Mouse (Mus musculus): ENCODE measurements around the gene St6gal1. TPM values are rescaled to one million over a fixed set of nuclear protein-coding genes. Genes with fewer than 3 reads are reported as not detected.

St6gal1 gene
- polyA plus RNA-seq, 1 experiment from 2014 or later, result 32.5 TPM

DNA sequence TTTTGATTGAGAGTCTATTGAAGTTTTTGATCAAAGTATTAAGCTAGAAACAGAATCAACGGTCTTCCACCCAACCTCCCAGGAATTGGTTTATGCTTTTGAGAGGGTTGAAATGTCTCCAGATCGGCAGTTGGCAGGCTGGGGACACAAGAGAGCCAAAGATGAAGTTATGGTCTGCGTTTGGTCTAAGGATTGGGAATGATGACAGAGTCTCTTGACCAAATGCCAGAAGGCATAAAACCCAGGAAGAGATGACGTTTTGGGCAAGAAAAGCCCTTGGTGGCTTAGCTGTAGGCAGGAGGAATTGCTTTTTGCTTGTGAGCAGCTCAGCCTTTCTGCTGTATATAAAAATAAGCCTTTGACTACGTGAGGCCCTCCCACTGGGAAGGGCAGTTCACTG is 67.0 kb downstream of the St6gal1 start:
- Histone ChIP-seq H3K4me2 (replicated peaks; ENCODE audit: low read depth, low read length) (no peak overlapping the region), H3K4me1 (ENCODE audit: control insufficient read depth, insufficient read depth, low read length) (no peaks in the 10 kb centered on the region), H3K4me3 (ENCODE audit: low read length) (no peak overlapping the region), H3K27ac (ENCODE audit: low read depth, low read length) (no peak overlapping the region), H3K9ac (ENCODE audit: low read depth, low read length) (no peak overlapping the region), H3K9me3 (ENCODE audit: control insufficient read depth, low read length) (no peaks in the 10 kb centered on the region), H3K36me3 (ENCODE audit: control insufficient read depth, insufficient read depth, low read length) (no peaks in the 10 kb centered on the region), H3K27me3 (ENCODE audit: control insufficient read depth, insufficient read depth, low read length) (no peaks in the 10 kb centered on the region)
- WGBS, result 75% methylated on average over 5 of the region's 5 CpGs
- ATAC-seq (ENCODE audit: low FRiP score, low TSS enrichment), result no peak

- ATAC-seq (ENCODE audit: low FRiP score, low TSS enrichment), result no peak
- WGBS, result 65% methylated on average over 3 of the region's 3 CpGs
These were observed 69.7 kb downstream of the St6gal1 start for GRCm38 (mm10) chr16:23294236-23294635.

DNA sequence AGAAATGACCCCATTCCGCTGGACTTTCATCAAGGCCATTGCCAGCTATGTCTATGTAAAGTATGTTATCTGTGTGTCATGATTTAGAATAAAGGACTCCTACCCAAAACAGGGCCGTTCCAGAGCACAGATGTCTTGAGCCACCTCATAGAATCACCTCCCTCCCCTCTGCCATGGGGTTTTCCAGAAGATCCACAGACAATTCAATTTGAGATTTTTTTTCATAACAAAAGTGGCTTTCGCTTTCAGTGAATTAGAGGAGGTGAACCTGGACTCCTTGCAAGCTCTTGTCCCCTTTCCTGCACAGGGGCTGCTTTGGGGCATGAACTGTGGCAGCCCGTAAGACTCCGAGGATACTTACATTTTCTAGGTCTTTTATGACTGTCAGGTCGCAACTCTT is 70.2 kb downstream of the St6gal1 start:
- no peaks in the 10 kb centered on the region for H3K27me3 ChIP-seq (ENCODE audit: control insufficient read depth, insufficient read depth, low read length)
- H3K9me3 ChIP-seq (ENCODE audit: control insufficient read depth, low read length), result no peaks in the 10 kb centered on the region
- H3K36me3 ChIP-seq (ENCODE audit: control insufficient read depth, insufficient read depth, low read length), result no peaks in the 10 kb centered on the region
- 93% methylated on average over 6 of the region's 6 CpGs for WGBS
- no peak overlapping the region for H3K27ac ChIP-seq (ENCODE audit: low read depth, low read length)
- no peak for ATAC-seq (ENCODE audit: low FRiP score, low TSS enrichment)
- no peaks in the 10 kb centered on the region for H3K4me1 ChIP-seq (ENCODE audit: control insufficient read depth, insufficient read depth, low read length)
- no peak overlapping the region for H3K9ac ChIP-seq (ENCODE audit: low read depth, low read length)
- H3K4me3 ChIP-seq (ENCODE audit: low read length), result no peak overlapping the region
- no peak overlapping the region for H3K4me2 ChIP-seq (replicated peaks; ENCODE audit: low read depth, low read length)

More at GRCm38 (mm10) chr16:23294236-23294635, 69.7 kb downstream of the St6gal1 start:
- Histone ChIP-seq H3K27ac (ENCODE audit: low read depth, low read length) (no peak overlapping the region), H3K4me3 (ENCODE audit: low read length) (no peak overlapping the region), H3K36me3 (ENCODE audit: control insufficient read depth, insufficient read depth, low read length) (no peaks in the 10 kb centered on the region), H3K27me3 (ENCODE audit: control insufficient read depth, insufficient read depth, low read length) (no peaks in the 10 kb centered on the region), H3K4me1 (ENCODE audit: control insufficient read depth, insufficient read depth, low read length) (no peaks in the 10 kb centered on the region), H3K4me2 (replicated peaks; ENCODE audit: low read depth, low read length) (no peak overlapping the region), H3K9ac (ENCODE audit: low read depth, low read length) (no peak overlapping the region), H3K9me3 (ENCODE audit: control insufficient read depth, low read length) (no peaks in the 10 kb centered on the region)

DNA sequence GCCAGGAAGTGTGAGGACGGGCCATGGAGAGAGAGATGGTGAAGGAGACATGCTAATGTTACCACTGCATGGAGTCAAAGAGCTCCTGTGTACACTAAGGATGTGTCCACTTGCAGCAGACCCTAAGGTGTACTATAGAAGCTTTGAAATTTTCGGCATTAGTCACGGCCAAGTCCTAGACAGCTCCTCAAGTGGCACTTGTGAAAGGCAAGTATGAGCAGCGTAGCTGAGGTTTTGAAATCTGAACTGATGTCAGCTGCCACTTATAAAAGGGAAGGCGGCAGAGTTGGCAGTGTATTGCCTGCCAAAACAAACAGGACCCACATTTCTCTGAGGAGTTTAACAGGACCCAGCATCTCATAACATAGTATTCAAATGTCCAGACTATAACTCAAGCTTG is 71.2 kb downstream of the St6gal1 start:
- Histone ChIP-seq H3K4me3 (ENCODE audit: low read length) (no peak overlapping the region), H3K4me1 (ENCODE audit: control insufficient read depth, insufficient read depth, low read length) (no peaks in the 10 kb centered on the region)
- ATAC-seq (ENCODE audit: low FRiP score, low TSS enrichment), result no peak

DNA sequence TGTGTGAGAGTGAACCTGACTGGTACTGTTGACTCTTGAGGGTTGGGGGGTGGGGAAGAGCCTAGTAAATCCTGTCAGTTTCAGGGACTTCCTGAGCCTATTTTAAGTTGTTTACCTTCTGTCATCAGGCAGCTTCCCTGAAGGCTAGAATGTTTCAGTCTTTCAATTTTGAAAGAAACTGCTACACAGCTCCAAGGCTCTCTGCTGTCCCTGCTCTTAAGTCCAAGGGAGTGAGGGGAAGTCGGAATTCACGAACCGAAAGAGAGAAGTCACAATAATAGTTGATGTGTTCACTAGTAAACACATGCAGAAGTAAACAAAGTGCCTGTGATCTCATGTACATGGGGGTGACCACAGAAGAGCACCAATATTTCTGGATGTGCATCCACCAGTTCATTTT is 72.2 kb downstream of the St6gal1 start:
- H3K27ac ChIP-seq (ENCODE audit: low read depth, low read length), result no peak overlapping the region
- no peaks in the 10 kb centered on the region for H3K27me3 ChIP-seq (ENCODE audit: control insufficient read depth, insufficient read depth, low read length)
- no peak overlapping the region for H3K4me3 ChIP-seq (ENCODE audit: low read length)
- no peak overlapping the region for H3K4me2 ChIP-seq (replicated peaks; ENCODE audit: low read depth, low read length)
- WGBS, result 97% methylated on average over 3 of the region's 3 CpGs
- no peak overlapping the region for H3K9ac ChIP-seq (ENCODE audit: low read depth, low read length)
- H3K36me3 ChIP-seq (ENCODE audit: control insufficient read depth, insufficient read depth, low read length), result no peaks in the 10 kb centered on the region
- no peaks in the 10 kb centered on the region for H3K9me3 ChIP-seq (ENCODE audit: control insufficient read depth, low read length)
- no peaks in the 10 kb centered on the region for H3K4me1 ChIP-seq (ENCODE audit: control insufficient read depth, insufficient read depth, low read length)
- ATAC-seq (ENCODE audit: low FRiP score, low TSS enrichment), result no peak

More for the DNA sequence above, 71.2 kb downstream of the St6gal1 start:
- Histone ChIP-seq H3K36me3 (ENCODE audit: control insufficient read depth, insufficient read depth, low read length) (no peaks in the 10 kb centered on the region), H3K9me3 (ENCODE audit: control insufficient read depth, low read length) (no peaks in the 10 kb centered on the region), H3K27ac (ENCODE audit: low read depth, low read length) (no peak overlapping the region), H3K27me3 (ENCODE audit: control insufficient read depth, insufficient read depth, low read length) (no peaks in the 10 kb centered on the region), H3K4me2 (replicated peaks; ENCODE audit: low read depth, low read length) (no peak overlapping the region), H3K9ac (ENCODE audit: low read depth, low read length) (no peak overlapping the region)
- 96% methylated on average over 5 of the region's 5 CpGs for WGBS

GRCm38 (mm10) chr16:23298441-23298840 is 73.9 kb downstream of the St6gal1 start:
- Histone ChIP-seq H3K4me3 (ENCODE audit: low read length) (no peak overlapping the region), H3K27ac (ENCODE audit: low read depth, low read length) (no peak overlapping the region), H3K27me3 (ENCODE audit: control insufficient read depth, insufficient read depth, low read length) (no peaks in the 10 kb centered on the region), H3K36me3 (ENCODE audit: control insufficient read depth, insufficient read depth, low read length) (no peaks in the 10 kb centered on the region), H3K9ac (ENCODE audit: low read depth, low read length) (no peak overlapping the region), H3K9me3 (ENCODE audit: control insufficient read depth, low read length) (no peaks in the 10 kb centered on the region), H3K4me1 (ENCODE audit: control insufficient read depth, insufficient read depth, low read length) (no peaks in the 10 kb centered on the region), H3K4me2 (replicated peaks; ENCODE audit: low read depth, low read length) (no peak overlapping the region)
- no peak for ATAC-seq (ENCODE audit: low FRiP score, low TSS enrichment)
- WGBS, result 92% methylated on average over 3 of the region's 3 CpGs

GRCm38 (mm10) chr16:23298911-23299310 is 74.4 kb downstream of the St6gal1 start:
- no peak for ATAC-seq (ENCODE audit: low FRiP score, low TSS enrichment)
- 84% methylated on average over 3 of the region's 3 CpGs for WGBS
- Histone ChIP-seq H3K4me2 (replicated peaks; ENCODE audit: low read depth, low read length) (no peak overlapping the region), H3K27ac (ENCODE audit: low read depth, low read length) (no peak overlapping the region), H3K9me3 (ENCODE audit: control insufficient read depth, low read length) (no peaks in the 10 kb centered on the region), H3K27me3 (ENCODE audit: control insufficient read depth, insufficient read depth, low read length) (no peaks in the 10 kb centered on the region), H3K4me1 (ENCODE audit: control insufficient read depth, insufficient read depth, low read length) (no peaks in the 10 kb centered on the region), H3K9ac (ENCODE audit: low read depth, low read length) (no peak overlapping the region), H3K36me3 (ENCODE audit: control insufficient read depth, insufficient read depth, low read length) (no peaks in the 10 kb centered on the region), H3K4me3 (ENCODE audit: low read length) (no peak overlapping the region)

- 85% methylated on average over 7 of the region's 7 CpGs for WGBS
- H3K27ac ChIP-seq (ENCODE audit: low read depth, low read length), result no peak overlapping the region
- no peak for ATAC-seq (ENCODE audit: low FRiP score, low TSS enrichment)
These were observed 75.6 kb downstream of the St6gal1 start for GRCm38 (mm10) chr16:23299904-23300740.

DNA sequence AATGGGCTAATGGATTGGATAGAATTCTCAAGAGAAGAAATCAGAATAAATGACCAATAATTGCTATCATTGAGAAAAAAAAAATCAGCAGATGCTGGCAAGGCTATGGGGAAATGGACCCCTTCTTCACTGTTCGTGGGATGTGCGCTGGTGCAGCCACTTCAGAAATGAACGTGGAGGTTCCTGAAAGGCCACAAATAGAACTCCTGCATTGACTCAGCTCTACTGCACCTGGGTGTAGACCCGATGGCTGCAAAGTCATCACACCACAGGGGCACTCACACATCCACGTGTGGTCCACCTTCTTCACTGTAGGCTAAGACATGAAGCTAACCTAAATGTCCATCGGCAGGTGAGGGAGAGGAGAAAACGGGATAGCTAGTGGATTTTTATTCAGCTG is 77.2 kb downstream of the St6gal1 start:
- WGBS, result 90% methylated on average over 7 of the region's 7 CpGs
- Histone ChIP-seq H3K4me2 (replicated peaks; ENCODE audit: low read depth, low read length) (no peak overlapping the region), H3K4me1 (ENCODE audit: control insufficient read depth, insufficient read depth, low read length) (peaks cover 9% of the 10 kb centered on the region), H3K27ac (ENCODE audit: low read depth, low read length) (no peak overlapping the region), H3K4me3 (ENCODE audit: low read length) (no peak overlapping the region), H3K9ac (ENCODE audit: low read depth, low read length) (no peak overlapping the region), H3K9me3 (ENCODE audit: control insufficient read depth, low read length) (no peaks in the 10 kb centered on the region), H3K36me3 (ENCODE audit: control insufficient read depth, insufficient read depth, low read length) (no peaks in the 10 kb centered on the region), H3K27me3 (ENCODE audit: control insufficient read depth, insufficient read depth, low read length) (no peaks in the 10 kb centered on the region)
- ATAC-seq (ENCODE audit: low FRiP score, low TSS enrichment), result no peak

More at GRCm38 (mm10) chr16:23299904-23300740, 75.6 kb downstream of the St6gal1 start:
- no peak overlapping the region for H3K4me2 ChIP-seq (replicated peaks; ENCODE audit: low read depth, low read length)
- no peaks in the 10 kb centered on the region for H3K9me3 ChIP-seq (ENCODE audit: control insufficient read depth, low read length)
- no peak overlapping the region for H3K4me3 ChIP-seq (ENCODE audit: low read length)
- no peaks in the 10 kb centered on the region for H3K36me3 ChIP-seq (ENCODE audit: control insufficient read depth, insufficient read depth, low read length)
- no peaks in the 10 kb centered on the region for H3K27me3 ChIP-seq (ENCODE audit: control insufficient read depth, insufficient read depth, low read length)
- H3K4me1 ChIP-seq (ENCODE audit: control insufficient read depth, insufficient read depth, low read length), result no peaks in the 10 kb centered on the region
- H3K9ac ChIP-seq (ENCODE audit: low read depth, low read length), result no peak overlapping the region
